Mouse (Mus musculus) spleen, adult 2 months (tissue): ENCODE measurements around the gene Clcn6.

Experiments used
- CTCF ChIP-seq: fragments of 200-500 bp; IDR thresholded peaks from 2 replicates; pipeline ENCODE4 v1.5.1; 2011; ENCODE audit warnings: mild to moderate bottlenecking, inconsistent platforms; ENCODE audit not compliant: insufficient read depth, insufficient read length, insufficient replicate concordance; ENCODE audit errors: extremely low read depth
- POLR2A ChIP-seq: fragments of 200-500 bp; IDR thresholded peaks from 2 replicates; pipeline ENCODE4 v1.6.1; 2011; ENCODE audit warnings: low read depth, low read length, inconsistent platforms

GRCm38 (mm10) chr4:148012216-148012615 lies 26.4 kb downstream of the Clcn6 start:
- TF ChIP-seq POLR2A = no peak
- TF ChIP-seq CTCF = no peak
